Mouse (Mus musculus) hindbrain, embryonic 10.5 days (tissue): Measurements from ENCODE around the gene Tspan32. TPM values are rescaled to one million over a fixed set of nuclear protein-coding genes. Genes with fewer than 3 reads are reported as not detected.

Experiments
- DNase-seq: peaks from one replicate; pipeline ENCODE4 v3.0.0-alpha.2; 2017; ENCODE audit warnings: low spot score
- H3K27ac ChIP-seq: fragments of 300-500 bp; sonication (generic); 2 replicates; pipeline ENCODE4 v1.5.1; 2016; ENCODE audit warnings: mild to moderate bottlenecking, moderate library complexity
- H3K27me3 ChIP-seq: fragments of 300-500 bp; sonication (generic); 2 replicates; pipeline ENCODE4 v1.6.1; 2016; ENCODE audit warnings: mild to moderate bottlenecking; ENCODE audit not compliant: poor library complexity, insufficient read depth, severe bottlenecking
- H3K36me3 ChIP-seq: fragments of 300-500 bp; sonication (generic); 2 replicates; pipeline ENCODE4 v1.6.1; 2016; ENCODE audit warnings: mild to moderate bottlenecking, moderate library complexity
- H3K4me1 ChIP-seq: fragments of 300-500 bp; sonication (generic); replicated peaks from 2 replicates; pipeline ENCODE4 v1.6.1; 2016; ENCODE audit warnings: mild to moderate bottlenecking
- H3K4me3 ChIP-seq: fragments of 300-500 bp; sonication (generic); 2 replicates; pipeline ENCODE4 v1.5.1; 2016; ENCODE audit warnings: mild to moderate bottlenecking, moderate library complexity
- H3K9me3 ChIP-seq: fragments of 300-500 bp; sonication (generic); 2 replicates; pipeline ENCODE4 v1.6.1; 2016; ENCODE audit warnings: mild to moderate bottlenecking, moderate library complexity
- WGBS: fragments of 180-500 bp; shearing (Covaris S2); methylation state at CpG from one replicate; pipeline ENCODE4 v1.1.7; 2016; 5-methylcytosine and 5-hydroxymethylcytosine counted together
- polyA plus RNA-seq: library from polyadenylated mRNA; unstranded; fragments of >200 nt; fragmentation: Nextera tagmentation; extraction: Ambion mirVana; gene quantifications from 2 replicates; pipeline ENCODE4 v1.2.1, GENCODE M21; 2016

The Tspan32 gene
- polyA plus RNA-seq: 5.2 and 6.1 TPM in 2 replicates

DNA sequence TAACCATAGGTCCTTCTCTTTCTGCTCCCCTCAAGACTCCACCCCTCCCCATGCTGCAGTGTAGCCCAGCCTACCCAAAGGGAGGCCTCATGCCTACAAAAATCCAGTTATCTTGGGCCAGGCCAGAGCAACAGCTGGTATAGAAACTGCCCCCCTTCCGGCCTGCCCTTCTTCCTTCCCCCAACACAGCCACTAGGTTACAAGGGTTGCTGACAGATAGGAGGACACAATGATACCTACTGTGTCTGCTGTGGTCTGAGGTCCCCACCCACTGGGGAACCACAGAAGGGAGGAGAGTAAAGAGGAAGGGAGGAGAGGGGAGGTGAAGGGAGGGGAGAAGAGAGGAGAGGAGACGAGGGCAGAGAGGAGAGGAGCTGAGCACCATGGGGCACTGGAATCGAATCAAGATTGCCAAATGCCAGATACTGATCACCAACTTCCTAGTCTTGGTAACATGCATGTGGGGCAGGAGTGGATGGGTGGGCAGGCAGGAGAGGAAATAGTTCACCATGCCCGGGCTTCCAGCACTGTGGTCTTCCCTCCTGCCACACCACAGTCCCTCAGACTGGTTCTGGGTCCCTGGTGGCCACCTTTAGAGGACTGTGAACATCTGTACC is at the start of gene Tspan32:
Gene Tspan32, plus strand, starts transcription at position 320 of the 617 bp plus-strand sequence.
- no peak for DNase-seq
- H3K4me3 ChIP-seq: peak within 1 kb of the TSS; percentile 23; the same call in 1 of the 2 replicates
- 77% methylated on average over 4 of the region's 4 CpGs for WGBS
- H3K27ac ChIP-seq: peak within 1 kb of the TSS; percentile 79
- no peaks in the 10 kb centered on the region for H3K27me3 ChIP-seq
- H3K9me3 ChIP-seq: no peaks in the 10 kb centered on the region
- no peaks in the 10 kb centered on the region for H3K36me3 ChIP-seq
- peaks cover 37% of the 10 kb centered on the region for H3K4me1 ChIP-seq

DNA sequence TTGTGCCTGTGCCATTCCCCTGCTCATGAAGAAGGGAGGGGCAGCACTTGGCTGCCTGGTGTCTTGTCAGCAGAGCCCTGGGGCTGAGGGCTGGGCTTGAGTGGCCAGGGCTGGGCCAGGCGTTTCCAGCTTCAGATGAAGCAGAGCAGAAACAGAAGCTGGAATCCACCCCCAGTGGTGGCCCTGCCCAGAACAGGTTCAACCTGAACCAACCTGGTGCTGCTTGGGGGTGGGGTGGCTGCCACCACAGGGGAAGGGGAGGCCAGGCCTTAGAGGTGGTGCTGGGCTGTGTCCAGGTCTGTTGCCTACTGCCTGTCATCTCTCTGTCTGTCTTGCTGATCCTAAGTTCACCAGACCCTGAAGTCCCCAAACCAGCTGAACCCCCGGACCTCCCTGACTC is 48.8 kb upstream of the Tspan32 start:
- Histone ChIP-seq H3K4me1 (no peaks in the 10 kb centered on the region), H3K9me3 (0 out of 2 replicates have a peak, but pooled peaks cover 3% of the 10 kb centered on the region), H3K36me3 (no peaks in the 10 kb centered on the region), H3K27ac (no peak overlapping the region), H3K27me3 (no peaks in the 10 kb centered on the region; the same call in 1 of the 2 replicates), H3K4me3 (no peak overlapping the region)
- WGBS: 78% methylated on average over 2 of the region's 2 CpGs
- DNase-seq: no peak

DNA sequence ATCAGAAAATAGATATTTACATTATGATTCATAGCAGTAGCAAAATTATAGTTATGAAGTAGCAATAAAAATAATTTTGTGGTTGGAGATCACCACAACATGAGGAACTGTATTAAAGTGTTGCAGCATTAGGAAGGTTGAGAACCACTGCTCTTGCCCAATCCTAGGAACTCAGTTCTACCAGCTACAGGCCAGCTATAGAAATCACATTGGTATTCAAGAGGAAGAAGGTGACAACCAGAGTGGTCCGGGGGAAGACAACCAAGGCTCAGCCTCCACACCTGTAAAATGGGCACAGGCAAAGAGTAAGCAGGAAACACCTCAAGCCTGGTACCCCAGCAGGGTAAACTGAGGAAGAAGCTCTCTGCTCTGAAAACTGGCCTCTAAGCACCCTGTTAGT is 46.0 kb upstream of the Tspan32 start:
- 98% methylated on average over 1 of the region's 1 CpGs for WGBS
- H3K9me3 ChIP-seq: 0 out of 2 replicates have a peak, but pooled peaks cover 3% of the 10 kb centered on the region
- no peak for DNase-seq
- peaks cover 14% of the 10 kb centered on the region for H3K27me3 ChIP-seq
- H3K27ac ChIP-seq: no peak overlapping the region
- H3K4me1 ChIP-seq: no peaks in the 10 kb centered on the region
- no peaks in the 10 kb centered on the region for H3K36me3 ChIP-seq
- no peak overlapping the region for H3K4me3 ChIP-seq

DNA sequence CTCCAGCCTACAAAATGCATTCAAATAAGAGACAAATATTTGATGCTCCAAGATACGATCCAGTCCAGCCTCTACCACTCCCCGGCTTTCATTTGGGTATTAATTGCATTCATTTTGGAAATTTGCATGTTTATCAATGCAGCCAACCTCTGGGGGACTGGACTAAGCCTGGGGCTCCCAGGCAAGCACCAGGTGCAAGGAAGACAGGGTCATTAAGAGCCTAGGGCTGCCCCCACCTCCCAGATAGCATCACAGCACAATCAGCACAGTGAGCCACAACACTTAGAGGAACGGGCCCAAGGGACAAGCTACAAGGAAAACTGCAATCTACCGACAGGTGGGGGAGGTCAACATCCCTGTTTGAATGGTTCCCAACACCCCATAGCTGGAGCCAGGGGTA is 45.1 kb upstream of the Tspan32 start:
- Histone ChIP-seq H3K4me3 (no peak overlapping the region), H3K27me3 (peaks cover 23% of the 10 kb centered on the region), H3K27ac (no peak overlapping the region), H3K4me1 (0 out of 2 replicates have a peak, but pooled peaks cover 4% of the 10 kb centered on the region), H3K9me3 (0 out of 2 replicates have a peak, but pooled peaks cover 3% of the 10 kb centered on the region), H3K36me3 (no peaks in the 10 kb centered on the region)
- DNase-seq: no peak
- WGBS: 83% methylated on average over 4 of the region's 4 CpGs

DNA sequence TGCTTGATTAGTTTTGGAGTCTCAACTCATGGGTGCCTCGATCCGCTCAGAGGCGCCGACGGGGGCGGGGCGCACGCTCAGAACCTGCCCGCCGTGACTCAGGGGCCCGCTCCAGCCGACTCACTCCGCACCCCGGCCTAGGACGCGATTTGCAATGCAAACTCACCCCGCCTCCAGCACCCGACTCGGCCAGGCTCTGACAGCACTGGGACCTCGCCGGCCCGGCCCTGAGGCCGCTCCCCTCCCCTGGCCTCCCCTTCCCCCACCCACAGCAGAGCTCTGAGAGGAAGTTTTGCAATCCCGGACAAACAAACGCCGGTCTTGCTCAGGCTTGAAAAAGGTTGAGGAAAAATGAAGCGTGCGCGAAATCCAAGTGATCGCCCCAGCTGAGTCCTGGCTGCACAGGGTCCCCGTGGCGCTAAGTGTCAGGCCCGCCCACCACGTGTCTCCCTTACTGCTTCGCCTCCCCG is 37.4 kb upstream of the Tspan32 start:
- no peak overlapping the region for H3K27ac ChIP-seq
- H3K4me3 ChIP-seq: peak overlapping the region; percentile 48
- no peaks in the 10 kb centered on the region for H3K36me3 ChIP-seq
- peak; percentile 42 for DNase-seq
- WGBS: under 1% methylated on average over 36 of the region's 36 CpGs
- H3K27me3 ChIP-seq: peaks cover 92% of the 10 kb centered on the region
- peaks cover 28% of the 10 kb centered on the region for H3K4me1 ChIP-seq
- no peaks in the 10 kb centered on the region for H3K9me3 ChIP-seq

DNA sequence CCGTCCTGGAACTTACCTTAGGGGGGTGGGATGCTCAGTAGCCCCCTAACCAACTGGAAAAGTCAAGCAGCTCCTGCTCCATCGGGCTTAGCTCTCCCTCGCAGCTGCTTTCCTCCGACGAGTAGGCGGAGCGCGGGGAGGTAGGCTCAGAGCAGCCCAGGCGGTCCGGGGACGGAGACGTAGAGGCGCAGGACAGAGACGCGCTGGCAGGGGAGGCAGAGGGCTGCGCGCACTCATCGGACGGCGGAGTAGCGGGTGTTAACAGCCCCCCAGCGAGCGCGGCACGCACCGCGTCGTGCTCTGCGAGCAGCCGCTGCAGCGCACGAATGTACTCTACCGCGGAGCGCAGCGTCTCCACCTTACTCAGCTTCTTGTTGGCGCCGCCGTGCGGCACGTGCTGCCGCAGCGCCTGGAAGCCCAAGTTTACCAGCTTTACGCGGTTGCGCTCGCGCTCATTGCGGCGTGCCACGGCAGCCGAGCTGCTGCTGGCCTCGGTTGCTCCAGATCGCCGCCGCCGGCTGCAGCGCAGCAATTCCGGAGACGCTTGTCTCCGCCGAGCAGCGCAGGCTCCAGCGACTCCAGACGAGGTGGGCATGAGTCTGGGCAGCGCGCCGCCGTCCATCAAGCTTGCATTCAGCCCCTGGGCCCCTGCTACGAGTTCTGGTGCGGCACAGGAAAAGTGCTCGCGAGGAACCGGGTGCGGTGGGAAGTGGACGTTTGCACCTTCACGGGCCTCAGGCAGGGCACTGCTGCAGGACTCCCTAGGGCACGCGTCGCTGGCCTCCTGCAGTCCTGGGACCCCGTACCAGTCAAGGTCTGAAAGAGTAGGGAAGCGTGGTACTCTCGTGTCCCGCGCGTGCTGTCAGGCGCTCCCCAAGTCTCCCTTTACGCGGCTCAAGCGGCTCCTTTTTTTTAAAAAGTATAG is 36.7 kb upstream of the Tspan32 start:
- DNase-seq: peak; percentile 79
- Histone ChIP-seq H3K27ac (no peak overlapping the region), H3K4me1 (peaks cover 28% of the 10 kb centered on the region), H3K9me3 (no peaks in the 10 kb centered on the region), H3K27me3 (peaks cover 91% of the 10 kb centered on the region), H3K4me3 (peak overlapping the region; percentile 48), H3K36me3 (no peaks in the 10 kb centered on the region)
- under 1% methylated on average over 90 of the region's 90 CpGs for WGBS

DNA sequence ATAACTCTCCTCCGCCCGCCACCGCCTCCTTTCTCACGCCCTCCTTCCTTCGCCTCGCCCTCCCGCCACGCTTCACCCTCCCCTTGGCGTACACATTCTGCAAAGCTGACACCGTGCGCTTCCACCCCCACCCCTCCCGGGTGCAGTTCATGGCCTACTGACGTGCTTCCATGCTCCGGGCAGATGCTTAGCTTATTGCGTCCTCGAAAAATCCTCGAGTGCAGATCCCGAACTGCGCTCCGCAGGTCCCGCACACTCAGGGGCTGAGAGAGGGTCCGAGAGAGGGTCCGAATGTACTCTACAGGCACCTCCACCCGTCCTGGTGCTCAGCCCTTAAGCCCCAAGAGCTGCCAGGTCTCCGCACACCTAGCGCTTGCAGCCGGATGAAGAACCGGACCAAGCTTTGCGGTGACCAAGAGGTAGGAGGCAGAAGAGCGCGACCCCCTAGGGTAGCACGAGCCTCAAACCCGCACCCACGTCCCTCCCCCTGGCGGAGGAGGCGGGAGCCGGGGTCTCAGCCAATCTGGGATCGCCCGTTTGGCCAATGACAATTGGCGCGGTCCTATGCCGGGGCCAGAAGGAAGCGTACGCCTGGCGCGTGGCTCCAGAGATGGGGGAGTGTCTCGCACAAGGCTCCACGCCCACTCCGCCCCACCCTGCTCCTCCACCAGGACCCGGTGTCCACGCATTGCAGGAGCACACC is 35.9 kb upstream of the Tspan32 start, which contains the start of gene Ascl2:
Gene Ascl2, minus strand, starts transcription at position 456 of the 703 bp plus-strand sequence.
- H3K27ac ChIP-seq: no peak within 1 kb of the TSS
- peak; percentile 51 for DNase-seq

DNA sequence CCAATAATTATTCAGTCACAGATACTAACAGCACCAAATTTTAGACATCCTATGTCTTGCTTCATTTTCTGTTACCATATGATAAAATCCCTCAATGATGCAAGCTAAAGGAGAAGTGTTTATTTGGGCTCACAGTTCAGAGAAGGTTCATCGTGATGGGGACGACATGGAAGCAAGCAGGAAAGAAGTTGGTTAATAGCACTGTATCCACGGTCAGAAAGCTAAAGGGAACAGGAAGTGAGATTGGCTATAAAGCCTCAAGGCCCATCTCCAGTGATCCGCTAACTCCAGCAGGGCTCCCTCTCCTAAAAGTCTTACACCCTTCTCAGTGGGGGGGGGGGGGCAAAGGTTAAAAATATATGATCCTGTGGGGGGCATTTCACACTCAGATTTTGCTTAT is 22.9 kb upstream of the Tspan32 start:
- Histone ChIP-seq H3K36me3 (no peaks in the 10 kb centered on the region), H3K27me3 (peaks cover 7% of the 10 kb centered on the region; the same call in 1 of the 2 replicates), H3K4me3 (no peak overlapping the region), H3K9me3 (no peaks in the 10 kb centered on the region), H3K4me1 (no peaks in the 10 kb centered on the region), H3K27ac (no peak overlapping the region)
- DNase-seq: no peak
- WGBS: 83% methylated on average over 4 of the region's 4 CpGs

More for the DNA sequence above, 35.9 kb upstream of the Tspan32 start, which contains the start of gene Ascl2:
- H3K4me1 ChIP-seq: peaks cover 28% of the 10 kb centered on the region
- H3K4me3 ChIP-seq: peak within 1 kb of the TSS; percentile 48
- peaks cover 86% of the 10 kb centered on the region for H3K27me3 ChIP-seq
- WGBS: 1% methylated on average over 51 of the region's 51 CpGs
- H3K9me3 ChIP-seq: no peaks in the 10 kb centered on the region
- no peaks in the 10 kb centered on the region for H3K36me3 ChIP-seq

DNA sequence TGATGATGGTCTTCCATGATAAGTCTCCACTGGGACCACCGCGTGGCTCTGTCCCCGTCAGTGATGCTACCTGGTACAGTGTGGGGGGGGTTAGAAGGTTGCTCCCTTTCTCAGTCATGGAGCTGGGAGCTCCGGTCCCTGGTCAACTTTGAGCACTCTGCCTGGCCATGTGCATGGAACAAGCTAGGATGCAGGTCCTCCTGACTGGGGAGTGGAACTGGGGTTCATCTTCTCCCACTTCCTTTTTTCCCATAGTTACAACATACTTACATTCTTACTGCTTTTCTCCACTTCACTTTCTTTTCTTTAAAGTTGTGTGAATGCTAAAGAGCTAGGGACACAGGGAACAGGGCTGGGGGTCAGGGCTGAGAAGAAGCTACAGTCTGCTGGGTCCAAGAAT is 19.7 kb upstream of the Tspan32 start:
- Histone ChIP-seq H3K4me3 (no peak overlapping the region), H3K9me3 (no peaks in the 10 kb centered on the region), H3K4me1 (no peaks in the 10 kb centered on the region), H3K27ac (no peak overlapping the region), H3K36me3 (no peaks in the 10 kb centered on the region), H3K27me3 (peaks cover 7% of the 10 kb centered on the region; the same call in 1 of the 2 replicates)
- 87% methylated on average over 4 of the region's 4 CpGs for WGBS
- DNase-seq: no peak

DNA sequence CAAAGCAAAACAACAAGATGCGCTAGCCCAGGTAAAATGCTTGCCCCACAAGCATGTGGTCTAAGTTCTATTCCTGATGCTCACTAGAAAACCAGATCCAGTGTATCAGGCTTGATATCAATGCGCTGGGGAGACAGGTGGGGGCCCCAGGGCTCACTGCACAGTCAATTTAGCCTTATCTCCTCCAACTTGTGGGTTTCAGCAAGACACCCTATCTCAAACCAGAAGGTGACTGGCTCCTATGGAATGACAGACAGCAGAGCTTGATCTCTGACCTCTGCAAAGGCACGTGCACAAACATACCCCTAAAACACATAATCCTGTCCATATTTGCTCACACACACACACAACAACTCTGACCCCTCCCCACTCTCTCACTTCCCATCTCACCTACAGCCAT is 17.1 kb upstream of the Tspan32 start:
- Histone ChIP-seq H3K27me3 (peaks cover 7% of the 10 kb centered on the region; the same call in 1 of the 2 replicates), H3K4me1 (no peaks in the 10 kb centered on the region), H3K4me3 (no peak overlapping the region), H3K9me3 (no peaks in the 10 kb centered on the region), H3K27ac (no peak overlapping the region), H3K36me3 (no peaks in the 10 kb centered on the region)
- 86% methylated on average over 3 of the region's 3 CpGs for WGBS
- no peak for DNase-seq

DNA sequence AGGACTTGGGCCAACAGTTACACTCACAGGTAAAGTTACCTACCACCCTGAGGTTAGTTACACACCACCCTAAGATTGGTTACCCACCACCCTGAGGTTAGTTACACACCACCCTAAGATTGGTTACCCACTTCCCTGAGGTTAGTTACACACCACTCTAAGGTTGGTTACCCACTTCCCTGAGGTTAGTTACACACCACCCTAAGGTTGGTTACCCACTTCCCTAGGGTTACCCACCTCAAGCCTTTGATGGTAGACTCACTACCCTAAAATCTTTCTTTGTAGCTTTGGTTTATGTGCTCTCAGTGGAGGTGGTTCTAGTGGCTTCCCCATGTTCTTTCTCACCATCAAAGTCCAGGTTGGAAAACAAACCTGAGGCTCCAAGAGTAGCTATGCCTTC is 9.8 kb upstream of the Tspan32 start:
- no peak overlapping the region for H3K27ac ChIP-seq
- no peaks in the 10 kb centered on the region for H3K9me3 ChIP-seq
- H3K4me3 ChIP-seq: no peak overlapping the region
- no peaks in the 10 kb centered on the region for H3K4me1 ChIP-seq
- DNase-seq: no peak
- H3K36me3 ChIP-seq: no peaks in the 10 kb centered on the region
- no peaks in the 10 kb centered on the region for H3K27me3 ChIP-seq

DNA sequence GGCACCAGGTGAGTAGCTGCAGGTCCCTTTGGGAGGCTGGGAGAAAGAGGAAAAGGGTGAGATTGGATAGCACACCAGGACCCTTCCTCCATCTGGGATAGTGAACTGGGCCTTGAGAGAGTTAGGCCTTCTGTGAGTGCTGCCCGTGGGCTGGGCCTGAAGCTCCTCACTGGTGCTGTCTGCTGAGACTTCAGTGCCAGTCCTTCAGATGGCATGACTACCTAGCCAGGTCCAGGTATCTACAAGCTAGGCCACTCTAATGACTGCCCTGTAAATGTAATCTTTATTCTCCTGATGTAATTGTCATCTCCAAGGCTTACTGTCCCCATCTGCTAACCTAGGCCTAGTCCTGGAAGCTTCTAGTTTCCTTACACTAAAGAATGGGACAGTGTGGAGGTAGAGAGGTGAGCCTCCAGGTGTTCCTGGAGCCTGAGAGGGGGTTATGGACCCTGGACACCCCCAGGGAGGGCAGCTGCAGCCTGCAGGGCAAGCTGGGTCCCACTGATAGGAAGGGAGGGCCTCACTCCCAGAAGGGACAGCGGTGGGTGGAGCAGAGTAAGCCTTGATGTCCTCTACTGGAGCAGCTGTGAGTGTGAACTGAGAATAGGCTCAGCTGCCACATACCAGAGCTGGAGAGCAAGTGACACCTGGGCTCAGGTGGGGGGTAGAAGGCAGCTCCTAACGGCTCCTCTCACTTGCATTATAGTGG is 9.1 kb upstream of the Tspan32 start:
- Histone ChIP-seq H3K4me3 (no peak overlapping the region), H3K27me3 (no peaks in the 10 kb centered on the region), H3K9me3 (no peaks in the 10 kb centered on the region), H3K36me3 (no peaks in the 10 kb centered on the region), H3K4me1 (no peaks in the 10 kb centered on the region), H3K27ac (peak overlapping the region; percentile 29; the same call in 1 of the 2 replicates)
- no peak for DNase-seq
- 63% methylated on average over 3 of the region's 3 CpGs for WGBS
